Mouse (Mus musculus) bone marrow, adult 2 months (tissue): ENCODE measurements around the gene Nnmt. TPM values are rescaled to one million over a fixed set of nuclear protein-coding genes. Genes with fewer than 3 reads are reported as not detected.

Source experiments
- H3K27ac ChIP-seq: fragments of 200-500 bp; 2 replicates; pipeline ENCODE4 v1.5.1; 2012; ENCODE audit warnings: low read depth, mild to moderate bottlenecking, control low read depth, inconsistent platforms, low read length; ENCODE audit not compliant: control insufficient read depth, poor library complexity, insufficient read depth
- H3K4me1 ChIP-seq: fragments of 200-500 bp; 2 replicates; pipeline ENCODE4 v1.6.1; 2011; ENCODE audit warnings: low read length; ENCODE audit not compliant: control insufficient read depth, insufficient read depth
- H3K4me3 ChIP-seq: fragments of 200-500 bp; replicated peaks from 2 replicates; pipeline ENCODE3; 2011; ENCODE audit warnings: mild to moderate bottlenecking, low read depth, low read length, control low read depth; ENCODE audit not compliant: control insufficient read depth
- CTCF ChIP-seq: fragments of 200-500 bp; IDR thresholded peaks from 2 replicates; pipeline ENCODE4 v1.5.1; 2011; ENCODE audit warnings: low read length, control low read depth; ENCODE audit not compliant: control insufficient read depth, insufficient read depth
- POLR2A ChIP-seq: fragments of 200-500 bp; IDR thresholded peaks from 2 replicates; pipeline ENCODE4 v1.6.1; 2011; ENCODE audit warnings: low read depth, mild to moderate bottlenecking, control low read depth, low read length, borderline replicate concordance; ENCODE audit not compliant: control insufficient read depth
- WGBS: fragments of 180-500 bp; shearing (Covaris S2); methylation state at CpG from one replicate; pipeline ENCODE4 v1.1.7; 2018; 5-methylcytosine and 5-hydroxymethylcytosine counted together
- polyA plus RNA-seq: library from polyadenylated mRNA; stranded (reverse); fragments of >200 nt; gene quantifications from 2 replicates; pipeline ENCODE4 v1.2.4, GENCODE M21; 2011; ENCODE audit warnings: low replicate concordance; ENCODE audit not compliant: missing spikeins, insufficient read depth, insufficient read length

Nnmt gene
- polyA plus RNA-seq, 1 experiment = 12.8 TPM

GRCm38 (mm10) chr9:48648285-48649097 is 43.5 kb upstream of the Nnmt start:
- H3K27ac ChIP-seq = no peak overlapping the region
- no peak for TF ChIP-seq CTCF
- no peak for TF ChIP-seq POLR2A
- H3K4me1 ChIP-seq = no peaks in the 10 kb centered on the region
- H3K4me3 ChIP-seq = no peak overlapping the region
- 70% methylated on average over 12 of the region's 12 CpGs for WGBS

GRCm38 (mm10) chr9:48647648-48648284 is 42.8 kb upstream of the Nnmt start:
- TF ChIP-seq CTCF = no peak
- no peak overlapping the region for H3K27ac ChIP-seq
- no peaks in the 10 kb centered on the region for H3K4me1 ChIP-seq
- no peak overlapping the region for H3K4me3 ChIP-seq
- WGBS = 71% methylated on average over 10 of the region's 10 CpGs

- H3K27ac ChIP-seq = no peak overlapping the region
- WGBS = 74% methylated on average over 16 of the region's 16 CpGs
- TF ChIP-seq CTCF (no peak), POLR2A (no peak)
- H3K4me3 ChIP-seq = no peak overlapping the region
- H3K4me1 ChIP-seq = no peaks in the 10 kb centered on the region
Measured at GRCm38 (mm10) chr9:48646781-48647647, 42.1 kb upstream of the Nnmt start.

- H3K4me3 ChIP-seq = no peak overlapping the region
- H3K27ac ChIP-seq = no peak overlapping the region
- H3K4me1 ChIP-seq = no peaks in the 10 kb centered on the region
- 23% methylated on average over 4 of the region's 4 CpGs for WGBS
- TF ChIP-seq CTCF (peak; percentile 87), POLR2A (no peak)
Measured at GRCm38 (mm10) chr9:48646251-48646650, 41.3 kb upstream of the Nnmt start.

- H3K4me3 ChIP-seq = no peak overlapping the region
- H3K27ac ChIP-seq = no peak overlapping the region
- H3K4me1 ChIP-seq = no peaks in the 10 kb centered on the region
- TF ChIP-seq CTCF (no peak), POLR2A (no peak)
- WGBS = 49% methylated on average over 4 of the region's 4 CpGs
Measured at GRCm38 (mm10) chr9:48645648-48646126, 40.7 kb upstream of the Nnmt start.

- 46% methylated on average over 13 of the region's 13 CpGs for WGBS
- TF ChIP-seq CTCF (peak; percentile 39; the same call in 1 of the 2 replicates), POLR2A (no peak)
Measured at GRCm38 (mm10) chr9:48644926-48645647, 40.1 kb upstream of the Nnmt start.

GRCm38 (mm10) chr9:48644376-48644775 is 39.4 kb upstream of the Nnmt start:
- Histone ChIP-seq H3K4me3 (no peak overlapping the region), H3K27ac (no peak overlapping the region), H3K4me1 (no peaks in the 10 kb centered on the region)
- TF ChIP-seq POLR2A = no peak
- 78% methylated on average over 3 of the region's 3 CpGs for WGBS

More at GRCm38 (mm10) chr9:48644926-48645647, 40.1 kb upstream of the Nnmt start:
- no peak overlapping the region for H3K4me3 ChIP-seq
- H3K4me1 ChIP-seq = no peaks in the 10 kb centered on the region
- no peak overlapping the region for H3K27ac ChIP-seq
